ENCODE assay signal across 8 mouse cellular contexts in the genomic region with DNA sequence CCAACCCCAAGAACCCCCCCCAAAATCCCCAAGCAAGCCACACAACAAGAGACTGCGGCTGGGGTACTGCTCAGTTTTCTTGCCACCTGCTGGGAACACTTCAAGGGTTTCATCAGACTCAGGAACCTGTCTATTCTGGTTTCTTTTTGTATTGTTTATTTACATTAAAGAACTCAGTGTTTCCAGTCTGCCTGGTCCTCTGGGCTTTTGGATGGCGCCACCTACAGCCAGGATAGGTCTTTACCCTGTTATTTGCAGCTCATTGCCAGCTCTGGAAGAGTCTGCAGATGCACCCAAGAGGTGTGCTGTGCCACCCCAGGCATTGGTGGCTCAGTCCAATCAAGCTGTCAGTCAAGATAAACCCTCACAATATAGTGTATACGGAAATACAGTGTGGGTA. TPM values are rescaled to one million over a fixed set of nuclear protein-coding genes. Genes with fewer than 3 reads are reported as not detected.
DNase-seq lines count a peak whose midpoint lies in the region; ATAC-seq lines count a peak whose summit lies in the region.
"Had no signal": no experiment of that assay in that cellular context is flagged by ENCODE, and none has a peak within 500 bp of the region (broad histone marks: within the 10 kb centered on the region; RNA-seq: fewer than 3 reads in every experiment).

No protein-coding gene starts in this region.

- H3K9me3 ChIP-seq in embryonic facial prominence, embryonic 10.5 days = no peaks in the 10 kb centered on the region
- H3K9me3 ChIP-seq: neural tube, embryonic 13.5 days had no signal

- peaks cover 100% of the 10 kb centered on the region for H3K79me2 ChIP-seq in macrophage (ENCODE audit: inconsistent target)

- no peaks in the 10 kb centered on the region for H3K27me3 ChIP-seq in embryonic facial prominence, embryonic 10.5 days (replicated peaks; ENCODE audit: low read depth, poor library complexity, severe bottlenecking)
- H3K27me3 ChIP-seq: neural tube, embryonic 13.5 days had no signal

- WGBS in embryonic facial prominence, embryonic 10.5 days = 54% methylated on average over 3 of the region's 3 CpGs
- WGBS in macrophage (ENCODE audit: missing documents) = 8% methylated on average over 2 of the region's 3 CpGs

- no peak overlapping the region for H3K4me3 ChIP-seq in embryonic facial prominence, embryonic 10.5 days
- H3K4me3 ChIP-seq in macrophage (ENCODE audit: inconsistent target) = no peak overlapping the region
- H3K4me3 ChIP-seq: neural tube, embryonic 13.5 days had no signal

- peaks cover 58% of the 10 kb centered on the region for H3K4me1 ChIP-seq in embryonic facial prominence, embryonic 10.5 days

- peak; percentile 57 for ATAC-seq in inflammation-experienced regulatory T-cells, adult 6 months

- peaks cover 7% of the 10 kb centered on the region; the same call in 1 of the 2 replicates for H3K36me3 ChIP-seq in embryonic facial prominence, embryonic 10.5 days (replicated peaks)
- H3K36me3 ChIP-seq in macrophage (ENCODE audit: inconsistent target) = peaks cover 33% of the 10 kb centered on the region
- H3K36me3 ChIP-seq: neural tube, embryonic 13.5 days had no signal

- no peak overlapping the region for H3K27ac ChIP-seq in embryonic facial prominence, embryonic 10.5 days (replicated peaks)
- H3K27ac ChIP-seq in macrophage = 0 out of 2 replicates have a peak overlapping the region, but pooled peaks have one; percentile 5
- H3K27ac ChIP-seq: neural tube, embryonic 13.5 days had no signal

- peak; percentile 57 to 67 for DNase-seq in right cerebral cortex, adult 2 months (ENCODE audit: low spot score in 2 of 2)
- DNase-seq in right cerebral cortex, postnatal 4 days = no peak
- DNase-seq in adipocyte (ENCODE audit: low spot score) = peak; percentile 84
- peak; percentile 53 for DNase-seq in embryonic facial prominence, embryonic 10.5 days (ENCODE audit: low spot score)
- peak; percentile 83 for DNase-seq in thymus, postnatal 36 days

RNA-seq across cellular contexts. Expression of gene Ncoa3, which starts 43.3 kb away (rescaled TPM):
- polyA plus RNA-seq in embryonic facial prominence, embryonic 10.5 days (2016; fragmentation: Nextera tagmentation; extraction: Ambion mirVana) = 16.0 TPM in 2 replicates
- polyA plus RNA-seq in inflammation-experienced regulatory T-cells, adult 6 months (2017; shearing (Covaris generic)) = 10 to 100 TPM; 36.0 to 74.1 (median 67.4) TPM
- total RNA-seq in macrophage (2018; cell fraction: chromatin; rRNA removed) = 100 to 1,000 TPM in 23 of 26 experiments, 10 to 100 TPM in 3; 62.1 to 293 (median 204) TPM
- total RNA-seq in macrophage (2018; cell fraction: cytosol; rRNA removed) = 100 to 1,000 TPM in 3 of 26 experiments, 10 to 100 TPM in 23; 52.7 to 107 (median 91.0) TPM
- 100 to 1,000 TPM in 21 of 26 experiments, 10 to 100 TPM in 5; 76.5 to 218 (median 154) TPM for total RNA-seq in macrophage (2018; cell fraction: nucleus; rRNA removed)
- polyA plus RNA-seq in macrophage (2018) = 48.3 to 71.1 TPM (median 65.0 TPM) in 3 replicates
